Mouse (Mus musculus) stomach, postnatal 0 days (tissue): ENCODE results near the gene Epha4.

ENCODE experiments used
- CTCF ChIP-seq: IDR thresholded peaks from 2 replicates; pipeline ENCODE4 v1.5.1; 2016; ENCODE audit warnings: antibody characterized with exemption, low read depth, mild to moderate bottlenecking, moderate library complexity
- EP300 ChIP-seq: optimal IDR thresholded peaks from 2 replicates; pipeline ENCODE3; 2016; ENCODE audit warnings: antibody characterized with exemption

GRCm38 (mm10) chr1:77444648-77445047 is 70.2 kb downstream of the Epha4 start:
- no peak for TF ChIP-seq CTCF
- no peak for TF ChIP-seq EP300
